Mouse (Mus musculus) Patski (cell line): Measurements from ENCODE around the gene Coq4. TPM values are rescaled to one million over a fixed set of nuclear protein-coding genes. Genes with fewer than 3 reads are reported as not detected.
A peak's percentile ranks its signal among the peaks of the same experiment; 100 is the strongest.
"Not testable (repeated sequence)": the region's sequence is repeated elsewhere in the genome, so short reads cannot be mapped to it uniquely, and the experiment has no call there.

Source experiments
- ATAC-seq: fragments of 100-300 bp; one replicate; pipeline ENCODE4 v1.8.0; 2021
- CTCF ChIA-PET: fragments of 350-600 bp; sonication (Branson Sonifier 250); formaldehyde crosslinking; loops from one replicate; lab custom pipeline; 2022; ENCODE audit warnings: inconsistent platforms; lab: Charles Lee
- POLR2A ChIA-PET: fragments of 350-600 bp; sonication (Branson Sonifier 250); formaldehyde crosslinking; loops from one replicate; lab custom pipeline; 2022; ENCODE audit warnings: antibody characterized with exemption, inconsistent platforms; lab: Charles Lee
- DNase-seq: peaks from one replicate; pipeline ENCODE4 v3.0.0-alpha.2; 2011; ENCODE audit warnings: low read depth, low spot score
- H3K27me3 ChIP-seq: fragments of 371-371 bp; one replicate; pipeline ENCODE4 v1.5.1; 2021
- CTCF ChIP-seq: fragments of 100-300 bp; IDR thresholded peaks from one replicate; pipeline ENCODE4 v1.5.1; 2021
- in situ Hi-C: fragments of 300-500 bp; cut with MboI; formaldehyde crosslinking; loops from 3 replicates; pipeline ENCODE4 v1.11.1; 2018; ENCODE audit warnings: low pct_unique_long_range_greater_than_20kb, mixed read lengths
- polyA plus RNA-seq: library from polyadenylated mRNA; unstranded; gene quantifications from one replicate; pipeline ENCODE4 v1.2.3, GENCODE M21; 2021

Coq4 gene
- polyA plus RNA-seq, 1 experiment from 2014 or later = 28.7 TPM

GRCm38 (mm10) chr2:29764831-29765230 is 22.5 kb upstream of the Coq4 start:
- CTCF ChIA-PET = interaction anchor here (0.8 to 1.9 kb wide), 12 partner anchors 13 to 170 kb away, joined by 3 to 17 read pairs (median 4); partner anchors contain the start of genes Gm13420, Slc27a4 and Urm1
- no peak for DNase-seq
- TF ChIP-seq CTCF = peak; percentile 91
- in situ Hi-C loops = loop anchor here (5.0 kb wide), 1 partner anchor 52 kb away; no protein-coding TSS in a partner anchor
- peak; percentile 57 for ATAC-seq
- peaks cover 8% of the 10 kb centered on the region for H3K27me3 ChIP-seq
- POLR2A ChIA-PET = interaction anchor here (1.0 kb wide), 1 partner anchor 38 kb away, joined by 3 read pairs; the partner anchor contains the start of gene Slc27a4

- in situ Hi-C loops = loop anchor here (5.0 kb wide), 1 partner anchor 49 kb away; no protein-coding TSS in a partner anchor
- no peak for ATAC-seq
- ChIA-PET POLR2A (interaction anchor here (0.6 to 1.5 kb wide), 3 partner anchors 16 to 49 kb away, joined by 3 read pairs; no protein-coding TSS in a partner anchor), CTCF (interaction anchor here (1.6 kb wide), 1 partner anchor 38 kb away, joined by 6 read pairs; no protein-coding TSS in a partner anchor)
- no peak for TF ChIP-seq CTCF
- H3K27me3 ChIP-seq = no peaks in the 10 kb centered on the region
- DNase-seq = no peak
These were observed 19.1 kb upstream of the Coq4 start for GRCm38 (mm10) chr2:29767976-29768709.

- ChIA-PET POLR2A (interaction anchor here (1.0 to 1.5 kb wide), 2 partner anchors 16 to 49 kb away, joined by 3 read pairs; no protein-coding TSS in a partner anchor), CTCF (interaction anchor here (0.8 to 1.6 kb wide), 2 partner anchors 12 to 37 kb away, joined by 3 to 6 read pairs; no protein-coding TSS in a partner anchor)
- DNase-seq (no peak), ATAC-seq (no peak)
- TF ChIP-seq CTCF = no peak
- H3K27me3 ChIP-seq = no peaks in the 10 kb centered on the region
- in situ Hi-C loops = loop anchor here (5.0 kb wide), 1 partner anchor 48 kb away; no protein-coding TSS in a partner anchor
These were observed 18.4 kb upstream of the Coq4 start for GRCm38 (mm10) chr2:29768901-29769300.

- in situ Hi-C loops = no loop called here
- no peak for DNase-seq
- CTCF ChIA-PET = interaction anchor here (0.8 to 2.0 kb wide), 2 partner anchors 15 to 21 kb away, joined by 3 to 6 read pairs; no protein-coding TSS in a partner anchor
These were observed 17.1 kb upstream of the Coq4 start for GRCm38 (mm10) chr2:29770162-29770561.

GRCm38 (mm10) chr2:29771611-29772461 is 15.5 kb upstream of the Coq4 start:
- TF ChIP-seq CTCF = no peak
- in situ Hi-C loops = no loop called here
- DNase-seq = peak; percentile 48
- ChIA-PET POLR2A (interaction anchor here (1.5 kb wide), 1 partner anchor 31 kb away, joined by 4 read pairs; the partner anchor contains the start of gene Slc27a4), CTCF (interaction anchor here (0.8 to 2.2 kb wide), 7 partner anchors 9 to 119 kb away, joined by 3 to 7 read pairs (median 4); no protein-coding TSS in a partner anchor)
- no peaks in the 10 kb centered on the region for H3K27me3 ChIP-seq
- ATAC-seq = peak; percentile 51

More at GRCm38 (mm10) chr2:29770162-29770561, 17.1 kb upstream of the Coq4 start:
- H3K27me3 ChIP-seq = no peaks in the 10 kb centered on the region
- no peak for TF ChIP-seq CTCF
- no peak for ATAC-seq
- POLR2A ChIA-PET = no interaction called here

- CTCF ChIA-PET = no interaction called here
- in situ Hi-C loops = no loop called here
These were observed 14.0 kb upstream of the Coq4 start for GRCm38 (mm10) chr2:29773323-29773722.

GRCm38 (mm10) chr2:29781256-29781655 is 6.0 kb upstream of the Coq4 start:
- CTCF ChIA-PET = interaction anchor here (0.9 to 2.8 kb wide), 5 partner anchors 10 to 77 kb away, joined by 3 to 7 read pairs (median 3); no protein-coding TSS in a partner anchor
- H3K27me3 ChIP-seq, ATAC-seq, DNase-seq, in situ Hi-C loops: not testable (repeated sequence)
- POLR2A ChIA-PET = interaction anchor here (0.6 kb wide), 1 partner anchor 269 kb away, joined by 6 read pairs; no protein-coding TSS in a partner anchor

More at GRCm38 (mm10) chr2:29773323-29773722, 14.0 kb upstream of the Coq4 start:
- POLR2A ChIA-PET = no interaction called here
- no peak for DNase-seq
- H3K27me3 ChIP-seq = no peaks in the 10 kb centered on the region
- TF ChIP-seq CTCF = no peak
- no peak for ATAC-seq

GRCm38 (mm10) chr2:29784290-29784689 is 3.0 kb upstream of the Coq4 start:
- no peaks in the 10 kb centered on the region for H3K27me3 ChIP-seq
- in situ Hi-C loops = no loop called here
- ATAC-seq (no peak), DNase-seq (no peak)
- POLR2A ChIA-PET = interaction anchor here (0.7 kb wide), 1 partner anchor 16 kb away, joined by 3 read pairs; no protein-coding TSS in a partner anchor
- CTCF ChIA-PET = interaction anchor here (1.3 kb wide), 1 partner anchor 18 kb away, joined by 3 read pairs; the partner anchor contains the start of gene Slc27a4
- TF ChIP-seq CTCF = no peak

- peak; percentile 77 for ATAC-seq
- in situ Hi-C loops = no loop called here
- POLR2A ChIA-PET = interaction anchor here (1.0 kb wide), 1 partner anchor 14 kb away, joined by 3 read pairs; the partner anchor contains the start of gene Slc27a4
- TF ChIP-seq CTCF = no peak
- H3K27me3 ChIP-seq = no peaks in the 10 kb centered on the region
- DNase-seq = peak; percentile 64
- CTCF ChIA-PET = interaction anchor here (1.0 kb wide), 1 partner anchor 8 kb away, joined by 3 read pairs; no protein-coding TSS in a partner anchor
These were observed 816 bp downstream of the Coq4 start, which contains the start of gene Trub2 for GRCm38 (mm10) chr2:29787937-29788681. Gene Trub2, minus strand, starts transcription at chr2:29788502.
